Mouse (Mus musculus) heart, postnatal 25 days (tissue): Measurements from ENCODE around the gene Bmx. TPM values are rescaled to one million over a fixed set of nuclear protein-coding genes. Genes with fewer than 3 reads are reported as not detected.

Source experiments
- DNase-seq: peaks from one replicate; pipeline ENCODE4 v3.0.0; 2022; ENCODE audit warnings: low spot score
- intact Hi-C: fragments of 180-260 bp; cut with DNase I; formaldehyde crosslinking; loops from one replicate; pipeline ENCODE4 v1.15.1; 2025
- total RNA-seq, 2 experiments: library from RNA; stranded (reverse); gene quantifications; 2 replicates each; pipeline ENCODE4 v1.2.3; 2021

The Bmx gene
- total RNA-seq, 2 experiments from 2014 or later, result 2.4 to 3.2 TPM

DNA sequence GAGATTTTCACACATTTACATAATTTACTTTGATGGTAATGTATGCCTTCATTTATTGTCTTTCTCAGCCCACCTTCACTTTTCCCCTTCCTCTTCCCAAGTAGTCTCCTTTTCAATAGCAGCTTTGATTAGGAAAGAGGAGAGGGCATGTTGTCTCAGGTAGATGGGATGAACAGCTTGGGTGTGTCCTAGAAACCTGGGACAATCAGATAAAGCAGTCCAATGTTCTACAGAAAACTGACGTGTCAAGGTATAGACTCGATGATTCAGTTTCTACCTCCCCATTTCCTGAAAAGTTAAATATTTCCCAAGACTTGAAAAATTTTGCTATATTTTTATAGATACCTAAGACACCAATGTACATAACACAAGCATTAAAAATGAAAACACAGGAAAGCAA lies 79.1 kb downstream of the Bmx start:
- DNase-seq, result no peak
- intact Hi-C loops, result loop anchor here (2.0 to 10.0 kb wide), 2 partner anchors 76 to 1264 kb away; no protein-coding TSS in a partner anchor

DNA sequence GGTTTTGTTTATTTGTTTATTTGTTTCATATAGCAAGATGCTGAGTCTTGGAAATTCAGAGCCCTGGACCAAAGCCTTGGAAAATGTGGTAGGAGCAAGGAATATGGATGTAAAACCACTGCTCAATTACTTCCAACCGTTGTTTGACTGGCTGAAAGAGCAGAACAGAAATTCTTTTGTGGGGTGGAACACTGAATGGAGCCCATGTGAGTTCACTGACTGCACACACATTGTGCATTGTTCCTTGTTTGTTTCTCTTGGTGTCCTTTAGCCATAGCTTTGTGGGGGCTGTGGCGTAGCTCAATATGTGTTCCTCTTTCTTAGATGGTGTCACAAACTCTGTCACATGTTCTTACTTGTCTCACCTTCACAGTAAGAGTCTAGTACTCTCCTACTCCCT lies 82.2 kb downstream of the Bmx start:
- intact Hi-C loops, result loop anchor here (10.0 kb wide), 1 partner anchor 1261 kb away; no protein-coding TSS in a partner anchor
- DNase-seq, result no peak

DNA sequence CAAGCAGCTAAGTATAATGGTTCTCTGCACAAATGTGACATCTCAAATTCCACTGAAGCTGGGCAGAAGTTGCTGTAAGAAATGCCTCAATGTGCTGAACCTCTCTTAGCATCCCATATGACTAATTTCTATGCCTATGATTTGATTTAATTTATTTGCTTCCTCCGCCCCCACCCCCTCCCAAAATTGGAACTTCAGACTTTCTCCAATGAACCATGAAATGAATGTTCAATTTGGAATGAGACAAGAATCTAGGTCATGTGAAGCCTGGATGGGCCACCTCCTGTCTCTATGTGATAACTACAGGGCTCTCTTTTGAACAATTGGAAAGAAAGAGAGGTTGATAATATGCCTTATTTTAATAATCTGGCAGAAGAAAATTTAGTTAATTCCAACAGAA lies 82.7 kb downstream of the Bmx start:
- intact Hi-C loops, result loop anchor here (10.0 kb wide), 1 partner anchor 1261 kb away; no protein-coding TSS in a partner anchor
- no peak for DNase-seq

DNA sequence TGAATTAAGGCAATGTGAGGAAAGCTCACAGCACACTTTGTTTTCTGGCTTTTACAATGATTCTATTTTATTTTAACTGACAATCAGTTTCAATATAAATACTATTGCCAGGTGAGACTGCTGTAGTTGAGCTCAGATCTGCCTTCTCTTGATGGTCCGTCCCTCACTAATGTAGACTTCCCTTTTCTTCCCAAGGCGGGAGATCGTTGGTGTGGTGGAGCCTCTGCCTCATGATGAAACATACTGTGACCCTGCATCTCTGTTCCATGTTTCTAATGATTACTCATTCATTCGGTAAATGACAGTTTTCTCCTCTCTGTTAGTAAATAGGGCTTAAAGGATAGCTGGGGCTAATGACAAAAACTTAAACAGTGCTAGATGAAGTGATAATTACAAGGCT lies 84.1 kb downstream of the Bmx start:
- DNase-seq, result no peak
- intact Hi-C loops, result loop anchor here (10.0 kb wide), 1 partner anchor 1259 kb away; no protein-coding TSS in a partner anchor

DNA sequence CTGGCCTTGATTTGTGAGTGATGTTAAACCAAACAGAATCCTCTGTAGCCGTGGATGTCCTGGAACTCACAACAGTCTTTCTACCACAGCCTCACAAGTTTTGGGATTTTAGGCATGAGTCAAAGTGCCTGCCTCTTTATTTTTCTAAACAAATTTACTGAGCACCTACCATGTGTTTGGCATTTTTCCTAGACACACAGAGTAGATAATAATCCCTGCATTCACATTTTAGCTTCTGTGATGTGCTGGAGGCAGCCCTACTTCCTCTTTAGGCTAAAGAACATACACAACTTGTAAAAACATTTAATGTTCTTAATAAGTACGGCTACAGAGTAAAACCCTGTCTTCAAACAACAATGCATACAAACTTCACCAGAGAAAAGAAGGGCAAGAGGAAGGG lies 87.0 kb downstream of the Bmx start:
- intact Hi-C loops, result loop anchor here (10.0 kb wide), 1 partner anchor 1256 kb away; no protein-coding TSS in a partner anchor
- no peak for DNase-seq

DNA sequence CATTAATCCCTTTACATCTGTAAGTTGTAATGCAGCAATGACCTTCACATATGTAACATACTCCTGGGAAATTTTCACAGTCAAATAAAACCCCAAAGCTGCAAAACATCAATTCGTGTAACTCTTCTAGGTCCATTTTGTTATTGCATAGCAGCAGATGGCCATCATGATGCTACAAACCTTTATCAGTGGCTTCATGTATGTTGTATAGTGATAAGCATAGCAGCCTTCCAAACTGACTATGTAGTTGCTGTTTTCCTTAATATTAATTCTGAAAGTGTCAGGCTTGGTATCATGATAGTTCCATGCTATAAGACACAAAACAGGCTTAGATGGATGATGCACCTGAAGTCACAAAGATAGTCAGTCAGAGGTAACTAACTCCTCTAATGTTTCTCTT lies 93.3 kb downstream of the Bmx start:
- no peak for DNase-seq
- intact Hi-C loops, result no loop called here

DNA sequence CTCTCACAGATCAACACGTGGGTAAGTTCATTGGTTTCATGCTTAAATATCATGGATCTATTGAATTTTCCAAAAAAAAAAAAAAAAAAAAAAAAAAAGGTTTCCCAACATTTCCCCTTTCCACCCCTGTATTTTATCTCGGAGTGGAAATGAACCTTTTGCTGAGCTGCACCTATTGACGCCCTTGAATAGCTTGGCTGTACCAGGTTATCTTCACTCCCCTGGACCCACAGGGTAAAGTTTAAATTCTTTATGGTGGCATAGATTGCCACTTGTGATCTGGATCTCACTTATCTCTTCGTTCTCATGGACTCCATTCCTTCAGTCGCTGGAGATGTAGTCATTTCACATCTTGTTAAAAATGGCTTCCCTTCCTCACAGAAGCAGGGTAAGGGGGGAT lies 103.4 kb downstream of the Bmx start:
- DNase-seq, result no peak
- intact Hi-C loops, result no loop called here

DNA sequence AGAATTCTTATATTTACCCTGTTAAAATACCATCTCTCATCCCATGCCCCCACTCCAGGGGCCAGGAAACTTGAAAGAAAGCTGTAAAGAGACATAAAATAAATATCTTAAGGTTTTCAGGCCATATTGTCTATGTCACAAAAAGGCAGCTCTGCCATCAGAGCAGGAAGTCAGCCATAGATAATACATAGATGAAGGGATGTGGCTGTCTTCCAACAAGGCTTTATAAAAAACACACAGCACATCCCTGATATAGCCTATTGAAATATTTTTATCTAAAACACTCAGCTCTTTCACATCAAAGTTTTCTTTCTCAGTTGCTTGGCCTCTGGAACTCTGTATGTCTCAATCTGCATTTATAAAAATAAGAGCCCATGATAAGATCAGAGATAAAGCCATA lies 104.4 kb downstream of the Bmx start:
- DNase-seq, result no peak
- intact Hi-C loops, result no loop called here

DNA sequence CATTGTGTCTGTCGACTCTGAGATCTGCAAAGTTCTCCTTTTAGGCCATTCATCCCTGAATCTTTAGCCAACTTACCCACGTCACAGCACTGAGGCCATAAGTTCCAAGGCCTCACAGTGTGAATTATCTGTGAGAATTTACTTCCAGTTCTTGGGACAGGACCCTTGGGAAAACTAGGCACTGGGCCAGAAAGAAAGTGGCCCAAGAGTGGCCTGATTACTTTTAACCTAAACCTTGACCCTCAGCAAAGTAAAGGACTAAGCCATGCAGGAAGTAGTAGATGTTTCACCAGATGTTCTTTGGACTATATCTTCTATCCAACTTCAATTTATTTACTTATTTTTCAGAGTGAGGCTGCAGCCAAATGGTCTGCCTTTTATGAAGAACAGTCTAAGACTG lies 105.3 kb downstream of the Bmx start:
- intact Hi-C loops, result no loop called here
- DNase-seq, result no peak

DNA sequence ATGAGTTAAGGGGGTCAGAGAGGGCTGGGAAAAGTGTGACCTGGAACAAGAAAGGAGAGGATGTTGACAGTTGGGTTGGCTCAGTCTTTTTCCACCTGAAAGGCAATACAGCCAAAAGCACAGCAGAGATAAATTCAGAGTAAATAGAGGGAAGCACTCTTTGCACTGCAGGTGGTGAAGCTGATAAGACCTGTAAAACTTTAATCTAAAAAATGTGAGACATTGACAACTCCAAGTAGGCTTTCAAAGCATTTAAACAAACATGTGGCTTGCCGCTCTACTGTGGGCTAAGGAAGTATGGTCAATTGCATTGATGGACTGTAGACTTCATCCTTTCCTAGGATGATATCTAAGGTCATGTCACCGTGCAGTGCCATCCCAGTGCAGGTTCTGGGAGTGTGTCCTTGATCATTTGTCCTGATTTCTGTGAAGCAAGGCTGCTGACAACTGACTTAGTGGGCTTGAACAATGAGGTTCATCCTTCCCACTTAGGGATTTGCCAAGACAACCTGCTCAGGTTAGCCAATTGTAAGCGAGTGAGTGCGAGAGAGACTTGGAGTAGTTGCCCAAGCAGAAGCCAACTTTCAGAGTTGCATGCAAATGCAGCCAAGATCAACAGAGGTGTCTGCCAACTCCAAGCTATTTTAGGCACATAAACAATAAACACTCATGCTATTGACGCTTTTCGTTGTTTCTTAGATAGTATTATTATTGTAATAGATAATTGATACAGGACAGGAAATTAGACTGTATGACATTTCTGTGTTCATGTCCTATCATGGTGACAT lies 112.3 kb downstream of the Bmx start:
- no peak for DNase-seq
- intact Hi-C loops, result no loop called here

Other genes starting within 250 kb of the Bmx start
- gene Car5b, start 230.2 kb downstream of the Bmx start, total RNA-seq, result 1 to 10 TPM in 1 of 2 experiments, under 1 TPM in 1; 0.78 to 1.4 TPM
- gene Siah1b, start 181.7 kb downstream of the Bmx start, total RNA-seq, result 1 to 10 TPM; 3.7 to 4.4 TPM
- gene Cltrn, start 169.4 kb downstream of the Bmx start, total RNA-seq, result not detected
- gene Ace2, start 118.9 kb downstream of the Bmx start, total RNA-seq, result 1 to 10 TPM; 1.1 to 1.9 TPM
- 1 to 10 TPM; 3.4 to 3.6 TPM for gene Pir, start 11.2 kb upstream of the Bmx start, total RNA-seq
- 1 to 10 TPM; 1.3 to 1.7 TPM for gene Vegfd, start 115.2 kb upstream of the Bmx start, total RNA-seq
- 1 to 10 TPM; 2.3 to 3.1 TPM for gene Piga, start 161.6 kb upstream of the Bmx start, total RNA-seq
- gene Asb11, start 178.8 kb upstream of the Bmx start, total RNA-seq, result 100 to 1,000 TPM in 1 of 2 experiments, 10 to 100 TPM in 1; 97.6 to 139 TPM
- gene Asb9, start 248.1 kb upstream of the Bmx start, total RNA-seq, result not detected